Mouse (Mus musculus): ENCODE data around the gene Tfeb. TPM values are rescaled to one million over a fixed set of nuclear protein-coding genes. Genes with fewer than 3 reads are reported as not detected.
A peak's percentile ranks its signal among the peaks of the same experiment; 100 is the strongest.

The Tfeb gene
- total RNA-seq, 2 experiments from 2014 or later = 12.0 to 13.1 TPM

GRCm38 (mm10) chr17:47767081-47767455, 30.2 kb downstream of the Tfeb start:
- H3K27ac ChIP-seq = peak overlapping the region; percentile 64; the same call in 1 of the 2 replicates
- DNase-seq (ENCODE audit: low spot score in 2 of 2) = no peak
- TF ChIP-seq CTCF (conservative IDR thresholded peaks at IDR 0.05) = no peak
- H3K4me3 ChIP-seq = no peak overlapping the region

GRCm38 (mm10) chr17:47767456-47768141, 30.8 kb downstream of the Tfeb start:
- Histone ChIP-seq H3K4me3 (no peak overlapping the region), H3K27ac (peak overlapping the region; percentile 72; the same call in 1 of the 2 replicates)
- DNase-seq (ENCODE audit: low spot score in 2 of 2) = no peak
- no peak for TF ChIP-seq CTCF (conservative IDR thresholded peaks at IDR 0.05)

DNA sequence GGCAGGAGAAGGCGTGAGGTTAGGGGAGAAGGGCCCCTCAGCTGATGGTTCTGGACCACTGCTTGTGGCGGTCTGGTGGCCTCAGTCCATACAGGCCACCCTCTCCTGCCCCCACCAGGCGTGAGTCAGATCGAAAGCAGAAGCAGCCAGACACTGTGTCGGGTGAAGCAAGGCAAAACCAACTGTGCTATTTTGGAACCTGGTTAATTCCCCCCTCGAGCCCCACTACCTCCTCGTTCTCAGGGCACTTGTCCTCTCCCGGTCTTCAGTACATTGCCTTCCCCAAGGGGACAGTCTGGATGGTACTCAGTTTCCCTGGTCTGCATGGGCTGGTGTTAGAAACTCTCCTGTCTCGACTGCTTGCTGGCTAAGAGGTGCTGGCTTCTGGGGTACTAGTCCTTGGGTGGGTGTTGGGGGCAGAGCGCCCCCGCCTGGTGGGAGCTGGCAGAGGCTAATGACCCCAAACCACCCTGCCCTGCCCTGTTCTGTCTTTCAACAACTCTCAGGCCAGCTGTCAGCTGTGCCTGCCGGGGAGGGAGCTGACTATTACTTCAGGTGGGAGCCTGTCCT, 32.0 kb downstream of the Tfeb start:
- peak overlapping the region; percentile 72 for H3K27ac ChIP-seq
- DNase-seq (ENCODE audit: low spot score in 2 of 2) = peak in 1 of 2 experiments; percentile 22

DNA sequence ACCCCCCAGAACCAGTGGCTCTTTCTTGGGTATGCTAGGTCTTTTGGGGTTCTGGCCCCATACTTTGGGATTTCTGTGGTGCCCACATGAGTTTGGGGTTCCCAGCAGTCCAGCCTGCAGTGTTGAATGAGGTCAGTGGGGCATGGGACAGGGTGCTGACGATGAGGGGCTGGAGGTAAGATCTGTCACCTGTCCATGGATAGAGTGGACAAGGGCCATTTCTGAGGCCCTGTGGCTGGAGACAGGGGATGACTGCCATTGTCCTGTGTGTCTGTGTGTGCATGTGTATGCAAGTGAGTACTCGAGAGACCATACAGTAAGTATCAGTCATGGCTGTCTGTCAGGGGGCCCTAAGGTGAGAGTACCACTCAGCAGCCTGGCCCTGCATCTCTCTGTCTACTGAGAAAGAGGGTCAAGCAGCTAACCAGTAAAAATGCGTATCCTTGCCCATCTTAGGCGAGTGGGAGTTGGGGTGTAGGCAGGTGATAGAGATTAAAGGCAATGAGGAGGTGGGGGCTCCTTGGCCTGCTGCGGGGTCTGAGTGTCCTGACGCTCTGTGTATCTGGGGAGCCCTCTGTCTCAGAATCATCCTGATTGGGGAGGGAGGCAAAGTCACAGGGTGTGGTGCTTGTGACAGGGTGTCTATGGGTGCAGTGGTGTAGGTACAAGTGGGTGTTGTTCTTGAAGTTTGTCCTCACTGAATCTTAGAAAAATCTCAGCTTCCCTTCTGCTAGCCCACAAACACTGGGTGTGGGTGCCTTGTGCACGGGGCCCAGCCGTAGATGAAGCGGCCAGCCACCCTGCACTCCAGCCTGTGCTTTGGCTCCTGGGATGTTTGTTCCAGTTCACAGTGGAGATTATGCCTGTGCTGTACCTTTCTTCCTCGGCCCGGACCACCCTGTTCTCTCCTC, 32.8 kb downstream of the Tfeb start:
- peak overlapping the region; percentile 72 for H3K27ac ChIP-seq
- H3K4me3 ChIP-seq = no peak overlapping the region
- DNase-seq (ENCODE audit: low spot score in 2 of 2) = no peak
- TF ChIP-seq CTCF (conservative IDR thresholded peaks at IDR 0.05) = no peak

More for the DNA sequence above, 32.0 kb downstream of the Tfeb start:
- no peak overlapping the region for H3K4me3 ChIP-seq
- TF ChIP-seq CTCF (conservative IDR thresholded peaks at IDR 0.05) = peak; percentile 62

DNA sequence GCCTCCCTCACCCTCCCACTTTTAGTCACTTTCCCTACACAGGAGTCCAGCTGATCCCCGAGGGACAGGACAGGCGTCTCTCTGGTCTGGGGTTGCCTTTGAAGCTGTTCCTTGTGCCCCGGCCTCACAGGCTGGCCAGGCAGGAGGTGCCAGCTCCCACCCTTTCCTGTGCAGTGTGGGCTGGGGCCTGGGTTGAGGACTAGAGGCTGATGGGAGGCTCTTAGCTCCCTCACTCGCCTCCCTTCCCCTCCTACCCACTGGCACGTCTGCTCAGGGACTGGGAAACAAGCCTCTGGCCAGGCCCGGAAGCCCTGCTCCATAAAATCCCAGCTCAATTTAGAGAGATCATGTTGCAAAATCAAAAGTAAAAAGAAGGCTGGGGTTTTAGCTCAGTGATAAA, 36.8 kb downstream of the Tfeb start:
- no peak overlapping the region for H3K4me3 ChIP-seq
- no peak for TF ChIP-seq CTCF (conservative IDR thresholded peaks at IDR 0.05)
- H3K27ac ChIP-seq = no peak overlapping the region
- DNase-seq (ENCODE audit: low spot score in 2 of 2) = no peak

DNA sequence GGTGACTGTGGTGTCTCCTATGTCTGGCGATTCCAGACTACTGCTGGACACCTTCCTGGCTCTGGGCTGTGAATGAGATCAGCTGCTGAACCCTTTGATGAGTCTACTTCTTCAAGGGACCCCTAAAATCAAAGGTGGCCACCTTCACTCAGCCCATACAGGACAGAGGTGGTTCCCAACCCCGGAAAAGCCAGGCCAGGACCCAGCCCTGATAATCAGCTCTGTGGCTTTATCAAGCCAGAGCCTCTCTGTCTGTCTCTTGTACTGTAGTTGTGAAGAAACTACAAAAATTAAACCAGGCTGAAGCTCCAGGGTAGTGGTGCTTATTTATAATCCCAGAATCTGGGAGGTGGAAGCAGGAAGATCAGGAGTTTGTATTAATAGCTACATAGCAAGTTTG, 40.3 kb downstream of the Tfeb start:
- no peak for TF ChIP-seq CTCF (conservative IDR thresholded peaks at IDR 0.05)
- no peak for DNase-seq (ENCODE audit: low spot score in 2 of 2)
- H3K27ac ChIP-seq = no peak overlapping the region
- no peak overlapping the region for H3K4me3 ChIP-seq

GRCm38 (mm10) chr17:47780470-47780869, 43.6 kb downstream of the Tfeb start:
- H3K4me3 ChIP-seq = no peak overlapping the region
- no peak overlapping the region; the same call in 1 of the 2 replicates for H3K27ac ChIP-seq
- no peak for TF ChIP-seq CTCF (conservative IDR thresholded peaks at IDR 0.05)
- no peak for DNase-seq (ENCODE audit: low spot score in 2 of 2)

DNA sequence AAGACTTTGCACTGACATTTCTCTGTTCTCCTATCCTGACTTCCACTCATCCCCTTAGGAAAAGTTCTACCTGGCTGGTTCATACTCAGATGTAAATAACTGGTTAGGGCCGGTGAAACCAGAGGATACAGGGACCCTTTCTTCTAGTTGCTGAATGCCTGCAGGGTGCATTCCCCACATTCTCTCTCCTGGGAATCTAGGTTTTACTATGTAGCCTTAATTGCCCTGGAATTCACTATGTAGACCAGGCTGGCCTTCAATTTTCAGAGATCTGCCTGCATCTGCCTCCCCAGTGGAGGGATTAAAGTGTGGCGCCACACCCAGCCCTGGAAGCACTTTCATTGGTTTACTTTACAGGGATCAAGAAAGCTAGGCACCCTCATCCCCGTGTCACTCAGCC, 45.7 kb downstream of the Tfeb start:
- DNase-seq (ENCODE audit: low spot score in 2 of 2) = no peak
- H3K27ac ChIP-seq = peak overlapping the region; percentile 54; the same call in 1 of the 2 replicates
- no peak for TF ChIP-seq CTCF (conservative IDR thresholded peaks at IDR 0.05)
- no peak overlapping the region for H3K4me3 ChIP-seq

GRCm38 (mm10) chr17:47783445-47784223, 46.8 kb downstream of the Tfeb start:
- TF ChIP-seq CTCF (conservative IDR thresholded peaks at IDR 0.05) = no peak
- Histone ChIP-seq H3K4me3 (no peak overlapping the region), H3K27ac (peak overlapping the region; percentile 54; the same call in 1 of the 2 replicates)
- no peak for DNase-seq (ENCODE audit: low spot score in 2 of 2)

DNA sequence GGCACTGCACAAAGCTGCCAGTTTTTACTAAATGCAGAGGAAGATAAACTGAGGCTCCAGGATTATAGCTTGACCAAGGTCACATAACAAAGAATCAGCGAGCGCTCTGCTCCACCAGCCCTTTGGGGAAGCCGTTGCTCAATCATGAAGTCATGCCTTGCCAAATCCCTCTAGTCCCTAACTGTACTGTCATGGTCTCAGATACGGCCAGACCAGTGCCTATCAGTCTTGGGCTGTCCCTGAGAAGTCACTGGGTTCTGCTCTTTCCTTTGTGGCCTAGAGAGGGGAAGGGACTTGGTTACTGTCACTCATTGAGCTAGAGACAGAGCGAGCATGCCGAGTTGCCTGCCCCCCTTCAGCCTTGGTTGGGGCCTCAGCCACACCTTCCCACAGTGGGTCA, 47.6 kb downstream of the Tfeb start:
- TF ChIP-seq CTCF (conservative IDR thresholded peaks at IDR 0.05) = no peak
- Histone ChIP-seq H3K27ac (peak overlapping the region; percentile 54; the same call in 1 of the 2 replicates), H3K4me3 (no peak overlapping the region)
- DNase-seq (ENCODE audit: low spot score in 2 of 2) = no peak

DNA sequence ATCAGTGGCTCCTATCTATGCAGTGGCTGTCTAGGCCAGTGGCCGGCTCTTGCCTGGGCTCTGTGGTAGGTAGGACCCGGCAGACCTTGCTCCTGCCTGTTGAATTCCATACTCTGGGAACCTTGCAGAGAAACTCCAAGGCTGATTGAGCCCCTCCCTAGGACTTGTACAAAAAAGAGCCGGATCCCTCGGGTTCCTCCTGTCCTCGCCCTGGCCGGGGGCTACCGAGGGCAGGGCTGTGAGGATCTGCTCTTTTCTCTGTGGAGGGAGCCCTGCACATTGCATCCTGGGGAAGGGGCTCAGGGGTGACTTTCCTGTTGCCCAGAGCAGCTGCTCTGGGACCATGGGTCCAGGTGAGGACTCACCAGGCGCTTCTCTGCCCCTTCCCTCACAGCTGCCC, 50.8 kb downstream of the Tfeb start:
- TF ChIP-seq CTCF (conservative IDR thresholded peaks at IDR 0.05) = no peak
- no peak for DNase-seq (ENCODE audit: low spot score in 2 of 2)
- Histone ChIP-seq H3K4me3 (no peak overlapping the region), H3K27ac (no peak overlapping the region)

- no peak for TF ChIP-seq CTCF (conservative IDR thresholded peaks at IDR 0.05)
- H3K4me3 ChIP-seq = no peak overlapping the region
- DNase-seq (ENCODE audit: low spot score in 2 of 2) = no peak
- no peak overlapping the region for H3K27ac ChIP-seq
Measured at GRCm38 (mm10) chr17:47788306-47788705, 51.5 kb downstream of the Tfeb start.

Measured in layer of hippocampus, adult 2 months (tissue).